Mouse (Mus musculus) kidney, postnatal 25 days (tissue): ENCODE results near the gene Six3.

Experiments
- DNase-seq, 2 experiments: peaks; one replicate each; pipeline ENCODE4 v3.0.0; 2021; ENCODE audit warnings: mixed read lengths in 2 of 2

Gene Six3

DNA sequence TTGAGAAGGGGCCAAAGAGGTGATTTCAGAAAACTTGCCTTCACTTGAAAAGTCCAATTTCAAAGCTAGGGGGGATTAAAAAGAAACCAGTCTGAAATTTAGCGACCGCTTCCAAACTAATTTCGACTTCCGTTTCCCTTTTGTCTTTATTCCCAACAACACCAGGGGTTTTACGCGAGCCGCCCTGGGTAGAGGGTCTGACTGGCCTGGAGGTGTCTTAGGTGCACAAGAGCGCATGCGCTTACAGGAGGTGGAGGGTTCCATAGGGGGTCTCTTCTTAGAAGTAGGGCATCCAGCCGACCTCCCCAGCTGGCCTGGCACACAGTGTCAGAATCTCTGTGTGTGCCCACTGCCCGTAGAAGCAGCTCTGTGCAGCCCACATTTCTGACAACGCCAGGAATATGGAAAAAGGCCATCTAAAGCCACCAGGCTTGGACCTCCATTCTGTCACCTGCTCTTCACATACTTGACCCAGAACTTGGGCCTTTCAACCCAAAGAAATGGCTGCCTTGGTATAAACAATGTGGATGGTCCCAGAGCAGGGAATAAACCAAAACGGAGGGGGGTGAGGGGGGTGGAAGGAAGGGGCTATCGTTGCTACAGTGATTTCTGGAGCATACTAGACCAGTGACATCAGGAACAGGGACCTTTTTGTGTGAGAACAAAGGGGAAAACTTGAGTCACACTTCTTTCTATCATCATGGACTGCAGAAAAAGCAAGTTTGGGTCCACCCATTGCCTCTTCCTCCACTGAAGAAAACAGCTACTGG lies 12.9 kb downstream of the Six3 start:
- peak in 1 of 2 experiments; percentile 5 for DNase-seq

DNA sequence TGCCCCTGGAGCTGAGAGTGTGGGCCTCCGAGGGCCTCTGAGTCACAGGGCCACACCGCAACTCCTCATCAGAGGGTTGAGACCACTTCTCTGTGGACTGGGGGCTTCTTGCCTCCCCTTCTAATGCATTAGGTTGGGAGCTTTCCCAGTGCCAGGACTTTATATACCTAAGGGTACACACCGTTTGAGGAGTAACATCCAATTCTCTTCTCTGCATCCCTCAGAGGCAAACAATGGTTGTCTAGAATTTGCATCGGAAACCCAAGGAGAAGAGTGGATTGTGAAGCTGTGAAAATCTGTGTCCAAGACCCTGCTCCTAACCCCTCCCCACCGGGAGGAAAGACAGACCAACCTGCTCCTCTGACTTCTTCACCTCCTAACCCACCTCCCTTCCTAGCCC lies 14.3 kb downstream of the Six3 start:
- no peak for DNase-seq

DNA sequence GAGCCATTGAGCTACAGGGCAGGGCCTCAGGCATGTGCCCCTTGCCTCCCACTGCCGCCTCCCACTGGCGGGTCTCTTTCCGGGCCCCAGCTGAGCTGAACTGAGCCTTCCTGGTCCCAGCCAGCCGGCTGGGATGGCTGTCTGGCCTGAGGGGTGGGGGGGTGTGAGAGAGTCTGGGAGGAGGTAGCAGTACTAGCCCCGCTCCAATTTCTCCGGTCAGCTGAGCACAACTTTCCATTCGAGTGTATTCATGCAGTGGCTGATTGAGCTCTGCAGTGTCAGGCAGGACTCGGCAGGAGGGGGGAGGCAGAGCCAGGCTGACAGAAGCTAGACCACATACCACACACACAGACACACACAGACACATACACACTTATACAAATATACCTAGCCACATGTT lies 15.4 kb downstream of the Six3 start:
- DNase-seq, result no peak

DNA sequence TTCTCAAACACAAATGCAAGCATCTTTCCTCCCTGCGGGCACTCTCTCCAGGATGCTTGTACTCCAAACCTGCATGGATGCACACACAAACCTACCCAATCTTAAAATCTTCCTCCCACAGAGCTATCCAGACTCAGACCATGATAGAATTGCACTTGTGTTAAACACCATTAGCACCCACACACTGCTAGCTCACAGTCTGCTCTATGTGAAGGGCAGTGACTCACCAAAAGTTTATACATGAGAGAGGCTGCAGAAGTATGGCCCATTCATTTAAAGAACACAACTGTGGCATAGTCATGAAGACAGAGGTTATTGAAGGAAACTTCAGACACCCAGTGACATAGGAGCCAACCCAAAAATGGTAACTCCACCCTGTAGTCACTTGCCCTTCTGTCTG lies 16.0 kb downstream of the Six3 start:
- DNase-seq, result no peak

DNA sequence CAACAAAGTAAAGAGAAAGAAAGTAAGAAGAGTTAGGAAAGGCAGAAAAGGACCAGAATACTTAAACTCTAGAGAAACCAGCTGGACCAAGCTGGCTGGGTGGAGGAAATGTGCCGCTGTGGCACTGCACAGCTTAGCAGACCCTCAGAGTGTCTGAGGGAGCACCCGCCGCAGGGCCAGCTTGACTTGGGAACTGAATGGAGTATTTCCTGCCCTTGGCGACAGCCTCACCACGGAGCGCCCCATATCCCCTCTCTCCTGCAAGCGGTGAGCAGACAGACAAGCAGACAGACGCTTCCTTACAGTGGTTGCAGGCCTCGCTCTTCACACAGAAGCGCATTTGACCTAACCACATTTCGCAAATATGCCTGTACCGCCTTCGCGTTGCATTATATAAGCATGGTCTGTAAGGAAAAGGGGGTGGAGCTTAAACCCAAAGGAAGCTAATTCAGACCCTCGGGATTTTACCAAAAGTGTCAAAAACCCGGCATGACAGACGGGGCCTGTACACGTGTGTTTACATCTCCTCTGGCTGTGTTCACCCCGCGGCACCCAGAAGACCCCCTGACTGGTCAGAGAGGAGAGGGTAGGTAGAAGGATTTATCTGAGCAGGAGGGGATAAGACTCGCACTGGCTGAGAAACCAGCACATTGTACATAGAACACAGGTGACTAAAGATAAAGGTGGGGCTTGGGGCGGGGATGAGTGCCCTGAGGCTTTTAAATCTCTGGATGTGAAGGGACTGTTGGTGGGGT lies 17.1 kb downstream of the Six3 start:
- DNase-seq, result peak in 1 of 2 experiments; percentile 22

DNA sequence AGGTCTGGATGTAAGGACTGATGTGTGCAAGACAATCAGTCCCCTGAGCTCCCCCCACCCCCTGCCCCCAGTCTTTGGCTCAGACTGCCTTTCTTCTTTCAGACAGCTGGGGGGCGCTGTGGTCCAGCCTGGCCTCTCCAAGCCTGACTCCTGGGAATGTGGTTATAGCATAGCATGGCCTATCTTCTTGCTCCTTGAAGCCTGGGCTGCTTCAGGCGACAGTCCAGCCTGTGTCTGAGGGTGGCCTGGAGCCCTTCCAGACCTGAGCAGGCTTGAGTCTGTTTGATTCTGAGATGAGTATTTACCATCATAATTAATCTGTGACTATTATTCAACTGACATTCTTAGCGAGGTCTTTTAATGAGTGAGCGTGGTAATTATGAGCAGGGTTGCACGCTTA lies 17.7 kb downstream of the Six3 start:
- DNase-seq, result peak in 1 of 2 experiments; percentile 17

DNA sequence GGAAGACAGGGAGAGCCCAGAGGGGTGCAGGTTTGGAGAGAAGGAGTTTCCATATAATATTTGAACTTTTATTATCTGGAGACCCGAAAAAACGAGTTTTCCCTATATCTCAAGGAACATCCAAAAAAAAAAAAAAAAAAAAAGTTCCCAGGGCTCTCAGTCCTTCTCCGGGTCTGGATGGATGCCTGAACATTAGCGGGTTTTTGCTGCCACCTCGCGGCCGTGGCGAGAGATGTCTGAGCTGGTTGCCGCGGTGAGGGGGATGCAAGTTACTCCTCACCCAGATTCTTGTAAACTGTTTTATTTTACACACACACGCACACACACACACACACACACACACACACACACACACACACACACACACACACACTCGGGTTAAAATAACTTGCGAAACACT lies 20.2 kb downstream of the Six3 start:
- peak; percentile 72 to 78 for DNase-seq

DNA sequence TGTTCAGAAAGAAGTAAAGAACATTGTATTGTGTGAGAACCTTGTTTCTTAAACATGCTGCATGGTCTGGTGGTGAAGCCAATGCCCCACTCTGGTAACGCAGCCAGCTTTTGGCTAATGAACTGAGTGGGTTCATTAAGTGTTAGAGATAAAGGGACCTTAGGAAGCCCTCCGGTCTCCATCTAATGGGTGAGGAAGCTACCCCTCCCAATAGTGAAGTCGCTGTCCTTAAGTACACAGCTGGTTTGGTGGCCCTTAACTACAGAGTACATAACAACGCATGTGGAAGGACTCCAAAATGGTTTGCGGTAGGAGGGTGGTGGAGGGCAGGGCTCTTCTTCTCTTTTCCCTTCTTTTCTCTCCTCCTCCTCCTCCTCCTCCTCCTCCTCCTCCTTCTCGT lies 24.5 kb downstream of the Six3 start:
- no peak for DNase-seq

DNA sequence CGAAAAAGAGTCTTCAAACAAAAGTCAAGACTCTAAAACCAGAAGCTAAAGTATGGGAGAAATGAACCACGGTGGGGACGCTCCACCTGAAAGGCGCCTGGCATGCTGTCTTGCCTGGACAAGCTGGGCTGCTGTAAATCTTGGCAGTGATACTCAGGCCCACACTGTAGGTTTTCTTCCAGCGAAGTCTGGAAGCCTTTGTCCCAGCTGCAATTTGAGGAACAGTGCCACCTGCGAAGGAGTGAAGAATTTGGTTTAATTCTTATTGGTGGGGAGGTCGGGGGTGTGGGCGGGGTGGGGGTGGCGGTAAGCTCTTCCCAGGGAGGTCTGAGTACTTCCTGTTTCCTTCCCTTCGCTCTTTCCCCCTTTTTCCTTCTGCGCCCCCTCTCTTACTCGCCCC lies 31.9 kb downstream of the Six3 start:
- DNase-seq, result no peak

DNA sequence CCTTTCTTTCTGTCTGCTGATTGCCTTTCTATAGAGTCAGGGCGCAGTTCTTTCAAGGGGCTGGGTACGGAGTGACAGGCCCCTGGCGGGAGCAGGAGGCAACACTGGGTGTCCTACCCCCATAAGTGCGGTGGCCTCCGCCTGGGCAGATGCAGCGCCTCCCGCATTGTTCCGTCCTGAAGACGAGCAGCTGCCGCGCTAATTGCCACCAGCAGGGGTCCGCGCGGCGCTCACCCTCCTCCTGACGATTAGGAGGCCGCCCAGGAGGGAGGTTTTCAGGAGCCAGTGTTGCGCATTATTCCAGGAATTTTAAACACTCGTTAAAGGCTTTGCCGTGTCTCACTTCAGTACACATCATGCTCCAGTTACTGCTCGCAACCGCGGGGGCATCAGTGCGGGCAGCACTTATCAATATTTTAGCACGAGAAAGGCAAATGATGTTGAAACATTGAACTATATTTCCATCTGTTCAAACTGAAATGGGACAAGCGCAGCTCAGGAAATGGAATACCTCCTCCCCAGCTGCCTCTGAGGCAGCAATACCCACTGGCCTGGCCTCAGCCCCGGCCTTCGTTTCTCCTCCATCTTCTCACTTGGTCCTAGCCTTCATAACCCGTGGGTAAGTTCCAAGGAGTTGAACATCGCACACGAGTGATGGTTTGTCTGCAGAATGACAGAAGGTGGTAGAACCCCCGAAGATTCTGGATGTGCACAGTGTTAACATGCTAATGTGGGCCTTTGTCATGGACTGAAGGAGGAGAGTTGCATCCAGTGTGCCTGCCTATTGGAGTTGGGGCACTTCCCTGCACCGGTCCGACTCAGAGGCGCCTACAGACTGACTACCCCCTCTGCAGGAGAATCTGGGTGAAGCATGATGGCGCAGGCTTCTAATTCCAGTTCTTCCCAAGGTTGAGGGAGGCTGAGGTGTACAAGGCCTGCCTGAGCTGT lies 32.6 kb downstream of the Six3 start:
- peak in 1 of 2 experiments; percentile 49 for DNase-seq

DNA sequence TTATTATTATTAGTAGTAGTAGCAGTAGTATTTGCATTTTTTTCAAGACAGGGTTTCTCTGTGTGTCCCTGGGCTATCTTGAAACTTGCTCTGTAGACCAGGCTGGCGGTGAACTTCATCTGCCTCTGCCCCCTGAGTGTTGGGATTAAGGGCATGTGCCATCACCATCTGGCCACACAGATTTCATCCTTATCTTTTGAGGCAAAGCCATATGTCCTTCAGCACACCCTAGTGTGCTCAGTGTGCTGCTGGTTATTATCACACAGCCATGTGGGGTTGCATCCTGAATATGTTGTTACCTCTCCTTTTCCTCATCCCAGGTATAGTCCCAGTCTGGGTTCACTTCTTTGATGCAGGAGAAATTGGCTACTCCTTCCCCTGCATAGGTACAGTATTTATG lies 46.6 kb downstream of the Six3 start:
- no peak for DNase-seq

DNA sequence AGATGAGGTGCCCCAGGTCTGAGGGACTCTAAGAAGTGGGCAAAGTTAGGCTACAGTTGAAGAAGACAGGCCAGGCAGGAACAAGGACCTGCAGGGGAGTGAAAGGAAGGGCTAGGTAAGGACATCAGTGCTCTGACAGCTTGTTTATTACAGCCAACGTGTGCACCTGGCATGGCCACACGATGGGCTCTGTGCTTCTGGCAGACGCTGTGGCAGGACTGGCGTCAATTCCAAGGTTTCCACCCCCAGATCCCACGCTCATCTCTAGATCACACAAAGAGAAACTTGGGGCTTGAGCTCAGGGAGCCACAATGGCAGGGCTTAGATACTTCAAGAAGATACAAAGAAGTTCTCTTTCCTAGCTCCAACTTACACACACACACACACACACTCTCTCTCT lies 48.1 kb downstream of the Six3 start:
- DNase-seq, result no peak

DNA sequence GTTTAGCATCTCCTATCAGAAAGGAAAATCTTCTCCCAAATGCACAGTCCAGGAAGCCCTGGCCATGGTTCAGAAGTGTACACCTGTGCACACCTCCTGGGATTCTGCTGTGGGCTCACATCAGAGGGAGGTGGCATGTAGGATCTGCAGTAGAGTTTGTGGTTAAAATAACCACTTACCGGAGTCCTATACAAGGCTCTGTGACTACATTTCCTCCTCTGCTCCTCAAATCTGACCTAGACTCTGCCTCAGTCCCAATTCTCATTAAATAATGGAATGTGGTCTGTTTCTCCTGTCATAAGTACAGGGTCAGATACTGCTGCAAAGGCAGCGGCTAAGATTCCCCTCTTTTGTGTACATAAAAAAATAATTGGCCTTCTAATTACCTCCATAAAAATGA lies 50.8 kb downstream of the Six3 start:
- DNase-seq, result no peak

DNA sequence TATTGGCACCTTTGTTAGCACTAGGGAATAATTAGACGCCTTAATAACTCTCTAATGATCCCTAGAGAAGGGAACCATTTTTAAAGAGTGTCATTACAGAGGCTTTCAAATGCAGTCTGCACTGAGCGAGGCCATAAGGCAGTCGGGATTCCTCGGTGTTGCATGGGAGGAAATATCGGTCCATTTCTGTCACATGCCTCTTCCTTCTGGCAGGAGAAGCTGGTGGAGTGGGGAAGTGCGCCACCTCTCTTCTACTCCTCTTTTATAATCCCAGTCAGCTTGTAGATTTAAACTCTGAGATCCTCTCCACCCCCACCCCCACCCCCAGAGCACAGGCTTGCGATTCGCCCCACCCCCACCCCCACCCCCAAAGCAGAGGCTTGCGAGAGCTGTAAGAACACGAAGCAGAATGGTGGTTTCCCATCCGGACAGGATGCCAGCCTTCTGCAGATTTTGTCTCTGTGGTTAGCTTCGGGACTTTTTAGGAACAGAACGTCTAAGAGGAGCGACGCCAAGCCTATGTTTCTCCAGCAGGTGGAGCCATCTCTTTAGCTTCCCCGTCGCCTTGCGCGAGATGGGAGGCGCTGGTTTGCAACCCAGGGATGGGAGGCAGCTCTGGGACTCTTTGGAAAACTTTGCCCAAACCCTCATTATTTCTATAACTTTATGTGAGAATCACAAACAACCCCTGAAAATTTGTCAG lies 51.4 kb downstream of the Six3 start:
- DNase-seq, result peak; percentile 75 to 76
